Mouse (Mus musculus): ENCODE data around the gene Vps11.
"Not testable (repeated sequence)": the region's sequence is repeated elsewhere in the genome, so short reads cannot be mapped to it uniquely, and the experiment has no call there.

Vps11 gene

GRCm38 (mm10) chr9:44377335-44377734 lies 15.9 kb upstream of the Vps11 start:
- in situ Hi-C loops (cut with MboI; ENCODE audit: low sequenced_read_pairs): not testable (repeated sequence)

- in situ Hi-C loops (cut with MboI; ENCODE audit: low sequenced_read_pairs): no loop called here
These were observed 14.7 kb upstream of the Vps11 start for GRCm38 (mm10) chr9:44376141-44376540.

GRCm38 (mm10) chr9:44373386-44373785 lies 11.9 kb upstream of the Vps11 start:
- in situ Hi-C loops (cut with MboI; ENCODE audit: low sequenced_read_pairs): no loop called here

GRCm38 (mm10) chr9:44364480-44364879 lies 3.0 kb upstream of the Vps11 start:
- in situ Hi-C loops (cut with MboI; ENCODE audit: low sequenced_read_pairs): no loop called here

- in situ Hi-C loops (cut with MboI; ENCODE audit: low sequenced_read_pairs): not testable (repeated sequence)
These were observed 461 bp upstream of the Vps11 start for GRCm38 (mm10) chr9:44361931-44362330.

- in situ Hi-C loops (cut with MboI; ENCODE audit: low sequenced_read_pairs): no loop called here
These were observed 4.3 kb downstream of the Vps11 start for GRCm38 (mm10) chr9:44357207-44357606.

- in situ Hi-C loops (cut with MboI; ENCODE audit: low sequenced_read_pairs): no loop called here
These were observed 8.3 kb downstream of the Vps11 start for GRCm38 (mm10) chr9:44353142-44353541.

- in situ Hi-C loops (cut with MboI; ENCODE audit: low sequenced_read_pairs): no loop called here
These were observed 9.1 kb downstream of the Vps11 start for GRCm38 (mm10) chr9:44352337-44352736.

GRCm38 (mm10) chr9:44351396-44351795 lies 10.1 kb downstream of the Vps11 start:
- in situ Hi-C loops (cut with MboI; ENCODE audit: low sequenced_read_pairs): no loop called here

- in situ Hi-C loops (cut with MboI; ENCODE audit: low sequenced_read_pairs): no loop called here
These were observed 12.9 kb downstream of the Vps11 start for GRCm38 (mm10) chr9:44348546-44348945.

- in situ Hi-C loops (cut with MboI; ENCODE audit: low sequenced_read_pairs): no loop called here
These were observed 13.8 kb downstream of the Vps11 start for GRCm38 (mm10) chr9:44347621-44348020.

- in situ Hi-C loops (cut with MboI; ENCODE audit: low sequenced_read_pairs): no loop called here
These were observed 14.3 kb downstream of the Vps11 start for GRCm38 (mm10) chr9:44347166-44347565.

GRCm38 (mm10) chr9:44345570-44346433 lies 15.7 kb downstream of the Vps11 start:
- in situ Hi-C loops (cut with MboI; ENCODE audit: low sequenced_read_pairs): no loop called here

- in situ Hi-C loops (cut with MboI; ENCODE audit: low sequenced_read_pairs): no loop called here
These were observed 17.6 kb downstream of the Vps11 start, which contains the start of gene Hmbs for GRCm38 (mm10) chr9:44343781-44344421. Gene Hmbs (minus strand): TSS chr9:44344228.

GRCm38 (mm10) chr9:44343290-44343689 lies 18.2 kb downstream of the Vps11 start:
- in situ Hi-C loops (cut with MboI; ENCODE audit: low sequenced_read_pairs): no loop called here

GRCm38 (mm10) chr9:44342605-44343004 lies 18.9 kb downstream of the Vps11 start:
- in situ Hi-C loops (cut with MboI; ENCODE audit: low sequenced_read_pairs): no loop called here

GRCm38 (mm10) chr9:44342173-44342572 lies 19.3 kb downstream of the Vps11 start:
- in situ Hi-C loops (cut with MboI; ENCODE audit: low sequenced_read_pairs): no loop called here

GRCm38 (mm10) chr9:44341487-44341886 lies 20.0 kb downstream of the Vps11 start:
- in situ Hi-C loops (cut with MboI; ENCODE audit: low sequenced_read_pairs): no loop called here

GRCm38 (mm10) chr9:44338574-44338973 lies 22.9 kb downstream of the Vps11 start:
- in situ Hi-C loops (cut with MboI; ENCODE audit: low sequenced_read_pairs): no loop called here

GRCm38 (mm10) chr9:44337436-44338169 lies 23.9 kb downstream of the Vps11 start:
- in situ Hi-C loops (cut with MboI; ENCODE audit: low sequenced_read_pairs): no loop called here

- in situ Hi-C loops (cut with MboI; ENCODE audit: low sequenced_read_pairs): no loop called here
These were observed 24.5 kb downstream of the Vps11 start for GRCm38 (mm10) chr9:44336964-44337363.

All from CH12F3 (cell line).